Mouse (Mus musculus): ENCODE results near the gene Olfr731. TPM values are rescaled to one million over a fixed set of nuclear protein-coding genes. Genes with fewer than 3 reads are reported as not detected.

Gene Olfr731
- not detected in 2 replicates for polyA plus RNA-seq (2012; rRNA removed)

DNA sequence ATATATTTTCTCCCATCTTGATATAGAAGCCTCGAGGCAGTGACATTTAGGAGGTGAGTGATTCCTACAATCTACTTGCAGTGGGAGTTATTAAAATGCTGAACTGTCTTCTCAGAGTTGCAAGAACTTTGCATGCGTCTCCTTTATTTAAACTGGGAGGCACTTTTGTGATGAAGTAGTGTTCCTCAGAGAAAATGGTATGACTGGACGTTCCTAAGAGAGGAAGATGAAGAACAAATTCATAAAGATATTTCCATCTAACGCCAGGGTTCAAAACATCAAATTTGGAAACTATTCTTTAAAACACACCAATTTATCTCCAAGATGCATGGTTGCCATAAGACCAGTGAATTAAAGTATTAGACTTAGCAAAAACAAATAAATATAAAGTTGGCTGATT, at the start of gene Olfr731:
Gene Olfr731 (minus strand): TSS at position 101 of the 400 bp plus-strand sequence.
- Histone ChIP-seq H3K27me3 (ENCODE audit: control insufficient read depth, insufficient read depth, low read length) (no peaks in the 10 kb centered on the region), H3K4me1 (ENCODE audit: control insufficient read depth, insufficient read depth, insufficient read length, low read length) (no peaks in the 10 kb centered on the region), H3K27ac (ENCODE audit: insufficient read depth, low read depth, low read length) (no peak within 1 kb of the TSS), H3K4me3 (ENCODE audit: low read depth, low read length) (no peak within 1 kb of the TSS), H3K36me3 (ENCODE audit: control insufficient read depth, insufficient read depth, low read length) (no peaks in the 10 kb centered on the region)
- TF ChIP-seq POLR2A (IDR thresholded peaks at IDR 0.05; ENCODE audit: low read depth, low read length) (no peak), CTCF (IDR thresholded peaks at IDR 0.05; ENCODE audit: extremely low read depth, insufficient read length, insufficient replicate concordance, low read depth, low read length) (no peak)
- 75% methylated on average over 4 of the region's 4 CpGs for WGBS

DNA sequence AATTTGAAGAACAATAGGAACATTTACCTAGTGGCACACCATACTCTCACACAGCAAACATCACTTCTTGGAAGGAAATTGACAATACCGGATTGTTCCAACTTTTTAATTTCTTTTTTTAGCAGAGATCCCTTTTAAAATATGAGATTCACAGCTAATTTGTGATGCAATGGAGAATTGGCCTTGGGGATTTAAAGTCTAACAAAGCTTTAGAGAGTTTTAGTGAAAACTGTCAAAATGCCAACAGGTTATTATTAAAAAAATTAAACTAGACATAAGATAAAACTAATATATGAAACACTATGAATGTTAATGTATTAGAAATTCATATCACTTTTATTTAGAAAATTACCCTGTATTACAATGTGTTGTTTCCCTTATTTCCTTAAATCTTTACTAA, 42.4 kb upstream of the Olfr731 start, which contains the start of gene Olfr732:
Gene Olfr732 (minus strand): TSS at position 101 of the 400 bp plus-strand sequence.
- no peaks in the 10 kb centered on the region for H3K27me3 ChIP-seq (ENCODE audit: control insufficient read depth, insufficient read depth, low read length)
- TF ChIP-seq POLR2A (IDR thresholded peaks at IDR 0.05; ENCODE audit: low read depth, low read length) (no peak), CTCF (IDR thresholded peaks at IDR 0.05; ENCODE audit: extremely low read depth, insufficient read length, insufficient replicate concordance, low read depth, low read length) (no peak)
- no peaks in the 10 kb centered on the region for H3K36me3 ChIP-seq (ENCODE audit: control insufficient read depth, insufficient read depth, low read length)
- 95% methylated on average over 1 of the region's 1 CpGs for WGBS
- no peak within 1 kb of the TSS for H3K4me3 ChIP-seq (ENCODE audit: low read depth, low read length)
- H3K27ac ChIP-seq (ENCODE audit: insufficient read depth, low read depth, low read length), result no peak within 1 kb of the TSS
- H3K4me1 ChIP-seq (ENCODE audit: control insufficient read depth, insufficient read depth, insufficient read length, low read length), result no peaks in the 10 kb centered on the region

DNA sequence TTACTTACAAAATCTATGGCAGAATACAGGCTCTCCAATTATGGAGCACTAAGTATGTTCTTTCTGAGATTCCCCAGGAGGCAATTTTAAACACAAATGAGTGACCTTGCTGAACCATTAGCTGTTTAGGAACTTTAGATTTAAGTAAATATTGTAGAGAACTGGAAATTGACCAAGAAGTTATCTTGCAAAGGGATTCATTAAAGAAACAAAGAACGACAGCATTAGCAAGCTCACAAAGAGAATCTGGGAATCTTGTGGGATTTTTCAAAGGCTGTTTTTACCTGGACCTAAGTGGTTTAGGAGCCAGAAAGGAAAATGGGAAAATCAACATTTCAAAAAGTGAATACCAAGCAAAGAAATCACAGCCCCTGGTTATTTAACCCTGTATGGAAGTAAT, 53.6 kb downstream of the Olfr731 start, which contains the start of gene Olfr730:
Gene Olfr730 (minus strand): TSS at position 101 of the 400 bp plus-strand sequence.
- Histone ChIP-seq H3K4me3 (ENCODE audit: low read depth, low read length) (no peak within 1 kb of the TSS), H3K27ac (ENCODE audit: insufficient read depth, low read depth, low read length) (no peak within 1 kb of the TSS), H3K4me1 (ENCODE audit: control insufficient read depth, insufficient read depth, insufficient read length, low read length) (no peaks in the 10 kb centered on the region), H3K36me3 (ENCODE audit: control insufficient read depth, insufficient read depth, low read length) (no peaks in the 10 kb centered on the region), H3K27me3 (ENCODE audit: control insufficient read depth, insufficient read depth, low read length) (no peaks in the 10 kb centered on the region)
- no peak for TF ChIP-seq CTCF (IDR thresholded peaks at IDR 0.05; ENCODE audit: extremely low read depth, insufficient read length, insufficient replicate concordance, low read depth, low read length)
- TF ChIP-seq POLR2A (IDR thresholded peaks at IDR 0.05; ENCODE audit: low read depth, low read length), result no peak
- 51% methylated on average over 1 of the region's 1 CpGs for WGBS

Other genes starting within 250 kb of the Olfr731 start
- gene Olfr725, start 201.5 kb downstream of the Olfr731 start, polyA plus RNA-seq (2012; rRNA removed), result not detected in 2 replicates
- not detected in 2 replicates for gene Olfr726, start 150.9 kb downstream of the Olfr731 start, polyA plus RNA-seq (2012; rRNA removed)
- not detected in 2 replicates for gene Olfr727, start 118.7 kb downstream of the Olfr731 start, polyA plus RNA-seq (2012; rRNA removed)
- gene Olfr728, start 99.2 kb downstream of the Olfr731 start, polyA plus RNA-seq (2012; rRNA removed), result not detected in 2 replicates
- gene Olfr729, start 89.0 kb downstream of the Olfr731 start, polyA plus RNA-seq (2012; rRNA removed), result not detected in 2 replicates
- gene Olfr730, start 53.7 kb downstream of the Olfr731 start, polyA plus RNA-seq (2012; rRNA removed), result not detected in 2 replicates
- gene Olfr732, start 42.3 kb upstream of the Olfr731 start, polyA plus RNA-seq (2012; rRNA removed), result not detected in 2 replicates
- gene Olfr733, start 59.7 kb upstream of the Olfr731 start, polyA plus RNA-seq (2012; rRNA removed), result not detected in 2 replicates
- gene Olfr734, start 84.9 kb upstream of the Olfr731 start, polyA plus RNA-seq (2012; rRNA removed), result not detected in 2 replicates
- not detected in 2 replicates for gene Olfr735, start 107.0 kb upstream of the Olfr731 start, polyA plus RNA-seq (2012; rRNA removed)
- 0.13 and 0.24 TPM in 2 replicates for gene Tlr11, start 116.0 kb upstream of the Olfr731 start, polyA plus RNA-seq (2012; rRNA removed)
- gene Olfr736, start 139.3 kb upstream of the Olfr731 start, polyA plus RNA-seq (2012; rRNA removed), result not detected in 2 replicates
- gene Olfr738, start 165.7 kb upstream of the Olfr731 start, polyA plus RNA-seq (2012; rRNA removed), result not detected in 2 replicates
- not detected in 2 replicates for gene Olfr739, start 176.8 kb upstream of the Olfr731 start, polyA plus RNA-seq (2012; rRNA removed)
- not detected in 2 replicates for gene Olfr740, start 203.7 kb upstream of the Olfr731 start, polyA plus RNA-seq (2012; rRNA removed)
- gene Olfr741, start 230.9 kb upstream of the Olfr731 start, polyA plus RNA-seq (2012; rRNA removed), result not detected in 2 replicates